Mouse (Mus musculus) MEL (cell line): ENCODE data around the gene Esyt2. TPM values are rescaled to one million over a fixed set of nuclear protein-coding genes. Genes with fewer than 3 reads are reported as not detected.
A peak's percentile ranks its signal among the peaks of the same experiment; 100 is the strongest.

Experiments used
- DNase-seq: peaks from one replicate; pipeline ENCODE4 v3.0.0; 2011; ENCODE audit warnings: low read depth, low spot score
- H3K27ac ChIP-seq: 2 replicates; pipeline ENCODE4 v1.5.1; 2012; ENCODE audit warnings: low read depth, mild to moderate bottlenecking, control low read depth, low read length, moderate library complexity; ENCODE audit not compliant: control insufficient read depth
- H3K27me3 ChIP-seq, 2 experiments: fragments of 150-350 bp in 1 of 2; sonication (generic) in 1 of 2; 2 replicates each; pipeline ENCODE4 v1.6.1; 2012; ENCODE audit warnings: low read length in 2 of 2, mild to moderate bottlenecking in 2 of 2, improper control_type of control experiment in 1 of 2, moderate library complexity in 1 of 2; ENCODE audit not compliant: insufficient read depth in 2 of 2, control insufficient read depth in 1 of 2
- H3K36me3 ChIP-seq, 2 experiments: 2 replicates each; pipeline ENCODE4 v1.6.1; 2012 to 2014; ENCODE audit warnings: low read length in 2 of 2, improper control_type of control experiment in 1 of 2, inconsistent platforms in 1 of 2, mild to moderate bottlenecking in 1 of 2; ENCODE audit not compliant: insufficient read depth in 2 of 2, control insufficient read depth in 1 of 2
- H3K4me1 ChIP-seq, 2 experiments: fragments of 150-350 bp in 1 of 2; sonication (generic) in 1 of 2; 2 replicates each; pipeline ENCODE4 v1.6.1; 2012; ENCODE audit warnings: low read length in 2 of 2, improper control_type of control experiment in 1 of 2, mild to moderate bottlenecking in 1 of 2; ENCODE audit not compliant: insufficient read depth in 2 of 2, control insufficient read depth in 1 of 2
- H3K4me3 ChIP-seq, 2 experiments: fragments of 150-350 bp in 1 of 2; sonication (generic) in 1 of 2; 2 replicates each; pipeline ENCODE4 v1.5.1; 2012; ENCODE audit warnings: low read depth in 2 of 2, low read length in 2 of 2, mild to moderate bottlenecking in 2 of 2, moderate library complexity in 2 of 2, control low read depth in 1 of 2, improper control_type of control experiment in 1 of 2; ENCODE audit not compliant: control insufficient read depth in 1 of 2, insufficient read depth in 1 of 2
- H3K79me2 ChIP-seq: 2 replicates; pipeline ENCODE4 v1.6.1; 2012; ENCODE audit warnings: mild to moderate bottlenecking, low read length, moderate library complexity; ENCODE audit not compliant: control insufficient read depth, poor library complexity, insufficient read depth
- H3K9ac ChIP-seq: 2 replicates; pipeline ENCODE4 v1.6.1; 2012; ENCODE audit warnings: low read depth, mild to moderate bottlenecking, control low read depth, low read length, moderate library complexity; ENCODE audit not compliant: control insufficient read depth, poor library complexity, severe bottlenecking
- H3K9me3 ChIP-seq: fragments of 150-350 bp; sonication (generic); replicated peaks from 2 replicates; pipeline ENCODE4 v1.6.1; 2012; ENCODE audit warnings: mild to moderate bottlenecking, low read length, improper control_type of control experiment, moderate library complexity; ENCODE audit not compliant: insufficient read depth
- BHLHE40 ChIP-seq: IDR thresholded peaks from 2 replicates; pipeline ENCODE4 v1.6.1; 2012; ENCODE audit warnings: low read depth, mild to moderate bottlenecking, inconsistent platforms, low read length, improper control_type of control experiment, borderline replicate concordance
- CHD2 ChIP-seq: IDR thresholded peaks from 2 replicates; pipeline ENCODE4 v1.6.1; 2011; ENCODE audit warnings: low read length, improper control_type of control experiment
- CTCF ChIP-seq, 3 experiments: IDR thresholded peaks in 2 of 3; conservative IDR thresholded peaks in 1 of 3; 2 replicates each; pipeline ENCODE4 v1.5.1; 2011 to 2012; ENCODE audit warnings: low read length in 3 of 3, low read depth in 2 of 3, mild to moderate bottlenecking in 2 of 3, improper control_type of control experiment in 1 of 3, inconsistent platforms in 1 of 3, mixed read lengths in 1 of 3, moderate library complexity in 1 of 3; ENCODE audit not compliant: control insufficient read depth in 1 of 3, insufficient read depth in 1 of 3, poor library complexity in 1 of 3, severe bottlenecking in 1 of 3
- E2F4 ChIP-seq: IDR thresholded peaks from 2 replicates; pipeline ENCODE4 v1.6.1; 2011; ENCODE audit warnings: low read depth, low read length, improper control_type of control experiment, borderline replicate concordance
- ELF1 ChIP-seq: IDR thresholded peaks from 2 replicates; pipeline ENCODE4 v1.6.1; 2014; ENCODE audit warnings: low read depth, mild to moderate bottlenecking, inconsistent platforms, low read length, improper control_type of control experiment, moderate library complexity
- ETS1 ChIP-seq: IDR thresholded peaks from 2 replicates; pipeline ENCODE4 v1.6.1; 2012; ENCODE audit warnings: low read depth, mild to moderate bottlenecking, inconsistent platforms, low read length, improper control_type of control experiment, moderate library complexity
- GABPA ChIP-seq: IDR thresholded peaks from 2 replicates; pipeline ENCODE4 v1.6.1; 2012; ENCODE audit warnings: low read depth, mild to moderate bottlenecking, inconsistent platforms, low read length, improper control_type of control experiment, moderate library complexity
- HCFC1 ChIP-seq: IDR thresholded peaks from 2 replicates; pipeline ENCODE4 v1.6.1; 2012; ENCODE audit warnings: low read depth, mild to moderate bottlenecking, inconsistent platforms, low read length, improper control_type of control experiment, moderate library complexity
- JUND ChIP-seq: IDR thresholded peaks from 2 replicates; pipeline ENCODE4 v1.6.1; 2011; ENCODE audit warnings: low read depth, mild to moderate bottlenecking, improper control_type of control experiment, low read length
- KAT2A ChIP-seq: conservative IDR thresholded peaks from 2 replicates; pipeline ENCODE4 v1.6.1; 2012; ENCODE audit warnings: low read depth, low read length, improper control_type of control experiment, inconsistent platforms
- MAX ChIP-seq: IDR thresholded peaks from 2 replicates; pipeline ENCODE4 v1.6.1; 2011; ENCODE audit warnings: low read length, improper control_type of control experiment
- MAZ ChIP-seq: IDR thresholded peaks from 2 replicates; pipeline ENCODE4 v1.6.1; 2012; ENCODE audit warnings: low read depth, mild to moderate bottlenecking, inconsistent platforms, low read length, improper control_type of control experiment
- MEF2A ChIP-seq: IDR thresholded peaks from 2 replicates; pipeline ENCODE4 v1.6.1; 2014; ENCODE audit warnings: low read depth, mild to moderate bottlenecking, inconsistent platforms, low read length, improper control_type of control experiment; ENCODE audit not compliant: poor library complexity, insufficient replicate concordance, severe bottlenecking; ENCODE audit errors: extremely low read depth
- NRF1 ChIP-seq: IDR thresholded peaks from 2 replicates; pipeline ENCODE4 v1.6.1; 2014; ENCODE audit warnings: low read depth, mild to moderate bottlenecking, inconsistent platforms, low read length, improper control_type of control experiment, moderate library complexity; ENCODE audit not compliant: poor library complexity, insufficient read depth, severe bottlenecking
- RCOR1 ChIP-seq: IDR thresholded peaks from 2 replicates; pipeline ENCODE4 v1.6.1; 2012; ENCODE audit warnings: low read depth, mild to moderate bottlenecking, inconsistent platforms, low read length, improper control_type of control experiment
- SIN3A ChIP-seq: IDR thresholded peaks from 2 replicates; pipeline ENCODE4 v1.6.1; 2012; ENCODE audit warnings: low read length, improper control_type of control experiment, inconsistent platforms
- SMC3 ChIP-seq: IDR thresholded peaks from 2 replicates; pipeline ENCODE4 v1.6.1; 2011; ENCODE audit warnings: low read depth, low read length, improper control_type of control experiment
- TAL1 ChIP-seq: IDR thresholded peaks from 2 replicates; pipeline ENCODE4 v1.6.1; 2012; ENCODE audit warnings: mild to moderate bottlenecking, inconsistent platforms, low read length, moderate library complexity, mixed read lengths
- TBP ChIP-seq: IDR thresholded peaks from 2 replicates; pipeline ENCODE4 v1.8.0; 2011; ENCODE audit warnings: low read depth, low read length, improper control_type of control experiment
- TCF12 ChIP-seq: IDR thresholded peaks from 2 replicates; pipeline ENCODE4 v1.6.1; 2014; ENCODE audit warnings: low read depth, mild to moderate bottlenecking, inconsistent platforms, low read length, improper control_type of control experiment, moderate library complexity
- USF2 ChIP-seq, 2 experiments: IDR thresholded peaks; 2 replicates each; pipeline ENCODE4 v1.6.1; 2011 to 2012; ENCODE audit warnings: improper control_type of control experiment in 2 of 2, low read length in 2 of 2, borderline replicate concordance in 1 of 2, inconsistent platforms in 1 of 2, low read depth in 1 of 2, mild to moderate bottlenecking in 1 of 2; ENCODE audit not compliant: insufficient read depth in 1 of 2
- ZKSCAN1 ChIP-seq: IDR thresholded peaks from 2 replicates; pipeline ENCODE4 v1.6.1; 2012; ENCODE audit warnings: low read depth, mild to moderate bottlenecking, inconsistent platforms, low read length, improper control_type of control experiment, moderate library complexity
- polyA plus RNA-seq, 2 experiments: library from polyadenylated mRNA; stranded (reverse) in 1 of 2; unstranded in 1 of 2; fragments of >175 nt in 1 of 2; fragments of >200 nt in 1 of 2; gene quantifications; 2 replicates each; pipeline versions ENCODE4 v1.2.1 to v1.2.4; 2012; ENCODE audit warnings: low replicate concordance in 2 of 2, low read depth in 1 of 2; ENCODE audit not compliant: insufficient read length in 2 of 2, insufficient read depth in 1 of 2, missing spikeins in 1 of 2
- total RNA-seq: library from RNA; depleted of rRNA; stranded (reverse); fragments of 300-350 nt; gene quantifications from 2 replicates; pipeline ENCODE4 v1.2.3, GENCODE M21; 2012

The Esyt2 gene
- total and polyA plus RNA-seq, 3 experiments = 45.3 to 77.7 (median 47.5) TPM

- peaks cover 0 to 29% of the 10 kb centered on the region in 2 experiments; a peak in 2 of 4 replicates for H3K36me3 ChIP-seq
- no peak for TF ChIP-seq TAL1
- no peak for TF ChIP-seq MAX
- TF ChIP-seq NRF1 = no peak
- TF ChIP-seq ELF1 = no peak
- no peak for TF ChIP-seq MEF2A
- TF ChIP-seq ZKSCAN1 = no peak
- TF ChIP-seq TCF12 = no peak
- no peak for TF ChIP-seq RCOR1
- no peak for TF ChIP-seq HCFC1
- TF ChIP-seq E2F4 = no peak
- no peak for TF ChIP-seq BHLHE40
- no peak for TF ChIP-seq KAT2A
- TF ChIP-seq TBP = no peak
- no peaks in the 10 kb centered on the region for H3K79me2 ChIP-seq
- H3K4me3 ChIP-seq = no peak overlapping the region
- H3K4me1 ChIP-seq = peaks cover 14 to 20% of the 10 kb centered on the region in 2 experiments
- H3K27ac ChIP-seq = peak overlapping the region; percentile 12; the same call in 1 of the 2 replicates
- no peaks in the 10 kb centered on the region for H3K27me3 ChIP-seq
- peak; percentile 78 for DNase-seq
- H3K9me3 ChIP-seq = no peaks in the 10 kb centered on the region
- H3K9ac ChIP-seq = no peak overlapping the region
Measured at GRCm38 (mm10) chr12:116269450-116269849, 11.5 kb upstream of the Esyt2 start.

- Histone ChIP-seq H3K27me3 (no peaks in the 10 kb centered on the region), H3K9me3 (no peaks in the 10 kb centered on the region), H3K9ac (no peak overlapping the region), H3K36me3 (peaks cover 0 to 25% of the 10 kb centered on the region in 2 experiments; a peak in 2 of 4 replicates), H3K4me3 (no peak overlapping the region), H3K27ac (no peak overlapping the region), H3K4me1 (peaks cover 15 to 16% of the 10 kb centered on the region in 2 experiments), H3K79me2 (no peaks in the 10 kb centered on the region)
- TF ChIP-seq TCF12 (no peak), JUND (no peak), NRF1 (no peak), SMC3 (no peak), CTCF (IDR thresholded peaks at IDR 0.05 in 2 of 3, conservative IDR thresholded peaks at IDR 0.05 in 1 of 3; ENCODE audit: control insufficient read depth in 1 of 3, insufficient read depth in 1 of 3, low read depth in 2 of 3, low read length in 3 of 3, poor library complexity in 1 of 3, severe bottlenecking in 1 of 3) (no peak), USF2 (IDR thresholded peaks at IDR 0.05; ENCODE audit: borderline replicate concordance in 1 of 2, insufficient read depth in 1 of 2, low read depth in 1 of 2, low read length in 2 of 2) (no peak), GABPA (no peak), BHLHE40 (no peak), TBP (no peak), ETS1 (no peak), MAZ (no peak), MAX (no peak), CHD2 (no peak), SIN3A (no peak), E2F4 (no peak)
- DNase-seq = no peak
Measured at GRCm38 (mm10) chr12:116270538-116270937, 10.5 kb upstream of the Esyt2 start.
